Mouse (Mus musculus): Measurements from ENCODE around the gene 4930579G24Rik. TPM values are rescaled to one million over a fixed set of nuclear protein-coding genes. Genes with fewer than 3 reads are reported as not detected.

Gene 4930579G24Rik
- polyA plus RNA-seq, 1 experiment: 1.9 TPM

Other genes with a start within 250 kb of the 4930579G24Rik start
- 8.8 and 10.2 TPM in 2 replicates for gene Fnip2, start 61.3 kb upstream of the 4930579G24Rik start, polyA plus RNA-seq (2012; rRNA removed)
- gene Ppid, start 37.7 kb upstream of the 4930579G24Rik start, polyA plus RNA-seq (2012; rRNA removed): 86.2 and 91.4 TPM in 2 replicates
- gene Etfdh, start 421 bp downstream of the 4930579G24Rik start, polyA plus RNA-seq (2012; rRNA removed): 26.8 and 29.2 TPM in 2 replicates
- gene Rxfp1, start 108.8 kb downstream of the 4930579G24Rik start, polyA plus RNA-seq (2012; rRNA removed): 9.5 and 11.8 TPM in 2 replicates
- gene Tmem144, start 223.7 kb downstream of the 4930579G24Rik start, polyA plus RNA-seq (2012; rRNA removed): 5.1 and 5.8 TPM in 2 replicates